Mouse (Mus musculus): ENCODE measurements around the gene Gprc5b. TPM values are rescaled to one million over a fixed set of nuclear protein-coding genes. Genes with fewer than 3 reads are reported as not detected.
A peak's percentile ranks its signal among the peaks of the same experiment; 100 is the strongest.

Gene Gprc5b
- polyA plus RNA-seq, 1 experiment from 2014 or later = 0.54 TPM

- Histone ChIP-seq H3K9ac (ENCODE audit: low read depth, low read length) (no peak overlapping the region), H3K27ac (ENCODE audit: low read length) (no peak overlapping the region), H3K4me2 (ENCODE audit: low read depth, low read length) (no peak overlapping the region), H3K36me3 (ENCODE audit: control insufficient read depth, insufficient read depth) (no peaks in the 10 kb centered on the region), H3K4me3 (ENCODE audit: low read depth, low read length) (no peak overlapping the region), H3K4me1 (ENCODE audit: control insufficient read depth, low read depth, low read length) (peaks cover 3% of the 10 kb centered on the region; the same call in 1 of the 2 replicates), H3K27me3 (ENCODE audit: control insufficient read depth, insufficient read depth, low read depth, low read length) (peaks cover 29% of the 10 kb centered on the region), H3K9me3 (replicated peaks; ENCODE audit: control insufficient read depth, low read length) (no peaks in the 10 kb centered on the region)
- WGBS (ENCODE audit: insufficient replicate concordance) = 40% methylated on average over 13 of the region's 13 CpGs
- ATAC-seq (ENCODE audit: low read depth) = no peak
Observed at GRCm38 (mm10) chr7:118992623-118993405, 2.2 kb downstream of the Gprc5b start.

- H3K4me1 ChIP-seq (ENCODE audit: control insufficient read depth, low read depth, low read length) = peaks cover 3% of the 10 kb centered on the region; the same call in 1 of the 2 replicates
- H3K27me3 ChIP-seq (ENCODE audit: control insufficient read depth, insufficient read depth, low read depth, low read length) = peaks cover 29% of the 10 kb centered on the region
- ATAC-seq (ENCODE audit: low read depth) = no peak
- no peak overlapping the region for H3K4me2 ChIP-seq (ENCODE audit: low read depth, low read length)
- H3K36me3 ChIP-seq (ENCODE audit: control insufficient read depth, insufficient read depth) = no peaks in the 10 kb centered on the region
- WGBS (ENCODE audit: insufficient replicate concordance) = 35% methylated on average over 6 of the region's 6 CpGs
- H3K9ac ChIP-seq (ENCODE audit: low read depth, low read length) = no peak overlapping the region
- no peak overlapping the region for H3K27ac ChIP-seq (ENCODE audit: low read length)
- H3K9me3 ChIP-seq (replicated peaks; ENCODE audit: control insufficient read depth, low read length) = no peaks in the 10 kb centered on the region
- no peak overlapping the region for H3K4me3 ChIP-seq (ENCODE audit: low read depth, low read length)
Observed at GRCm38 (mm10) chr7:118992080-118992560, 2.9 kb downstream of the Gprc5b start.

GRCm38 (mm10) chr7:118991341-118991884 lies 3.6 kb downstream of the Gprc5b start:
- Histone ChIP-seq H3K9ac (ENCODE audit: low read depth, low read length) (no peak overlapping the region), H3K4me2 (ENCODE audit: low read depth, low read length) (no peak overlapping the region), H3K4me1 (ENCODE audit: control insufficient read depth, low read depth, low read length) (peaks cover 3% of the 10 kb centered on the region; the same call in 1 of the 2 replicates), H3K36me3 (ENCODE audit: control insufficient read depth, insufficient read depth) (no peaks in the 10 kb centered on the region), H3K27me3 (ENCODE audit: control insufficient read depth, insufficient read depth, low read depth, low read length) (peaks cover 29% of the 10 kb centered on the region), H3K9me3 (replicated peaks; ENCODE audit: control insufficient read depth, low read length) (no peaks in the 10 kb centered on the region), H3K27ac (ENCODE audit: low read length) (no peak overlapping the region), H3K4me3 (ENCODE audit: low read depth, low read length) (no peak overlapping the region)
- no peak for ATAC-seq (ENCODE audit: low read depth)
- 36% methylated on average over 4 of the region's 4 CpGs for WGBS (ENCODE audit: insufficient replicate concordance)

- ATAC-seq (ENCODE audit: low read depth) = no peak
- Histone ChIP-seq H3K4me2 (ENCODE audit: low read depth, low read length) (no peak overlapping the region), H3K9me3 (replicated peaks; ENCODE audit: control insufficient read depth, low read length) (no peaks in the 10 kb centered on the region), H3K9ac (ENCODE audit: low read depth, low read length) (no peak overlapping the region), H3K27ac (ENCODE audit: low read length) (no peak overlapping the region), H3K4me1 (ENCODE audit: control insufficient read depth, low read depth, low read length) (peaks cover 3% of the 10 kb centered on the region; the same call in 1 of the 2 replicates), H3K27me3 (ENCODE audit: control insufficient read depth, insufficient read depth, low read depth, low read length) (peaks cover 24% of the 10 kb centered on the region), H3K4me3 (ENCODE audit: low read depth, low read length) (no peak overlapping the region), H3K36me3 (ENCODE audit: control insufficient read depth, insufficient read depth) (no peaks in the 10 kb centered on the region)
- WGBS (ENCODE audit: insufficient replicate concordance) = 70% methylated on average over 6 of the region's 6 CpGs
Observed at GRCm38 (mm10) chr7:118990282-118990681, 4.7 kb downstream of the Gprc5b start.

- Histone ChIP-seq H3K4me3 (ENCODE audit: low read depth, low read length) (no peak overlapping the region), H3K27me3 (ENCODE audit: control insufficient read depth, insufficient read depth, low read depth, low read length) (peaks cover 15% of the 10 kb centered on the region), H3K27ac (ENCODE audit: low read length) (no peak overlapping the region), H3K4me2 (ENCODE audit: low read depth, low read length) (no peak overlapping the region), H3K9ac (ENCODE audit: low read depth, low read length) (no peak overlapping the region), H3K9me3 (replicated peaks; ENCODE audit: control insufficient read depth, low read length) (no peaks in the 10 kb centered on the region), H3K4me1 (ENCODE audit: control insufficient read depth, low read depth, low read length) (peaks cover 2% of the 10 kb centered on the region; the same call in 1 of the 2 replicates), H3K36me3 (ENCODE audit: control insufficient read depth, insufficient read depth) (no peaks in the 10 kb centered on the region)
- WGBS (ENCODE audit: insufficient replicate concordance) = 40% methylated on average over 5 of the region's 5 CpGs
- ATAC-seq (ENCODE audit: low read depth) = no peak
Observed at GRCm38 (mm10) chr7:118989275-118989856, 5.6 kb downstream of the Gprc5b start.

GRCm38 (mm10) chr7:118986369-118986768 lies 8.6 kb downstream of the Gprc5b start:
- Histone ChIP-seq H3K36me3 (ENCODE audit: control insufficient read depth, insufficient read depth) (no peaks in the 10 kb centered on the region), H3K4me2 (ENCODE audit: low read depth, low read length) (no peak overlapping the region), H3K4me3 (ENCODE audit: low read depth, low read length) (no peak overlapping the region), H3K9me3 (replicated peaks; ENCODE audit: control insufficient read depth, low read length) (no peaks in the 10 kb centered on the region), H3K27me3 (ENCODE audit: control insufficient read depth, insufficient read depth, low read depth, low read length) (no peaks in the 10 kb centered on the region), H3K27ac (ENCODE audit: low read length) (no peak overlapping the region), H3K4me1 (ENCODE audit: control insufficient read depth, low read depth, low read length) (no peaks in the 10 kb centered on the region), H3K9ac (ENCODE audit: low read depth, low read length) (no peak overlapping the region)
- 59% methylated on average over 4 of the region's 4 CpGs for WGBS (ENCODE audit: insufficient replicate concordance)
- no peak for ATAC-seq (ENCODE audit: low read depth)

- 51% methylated on average over 4 of the region's 4 CpGs for WGBS (ENCODE audit: insufficient replicate concordance)
- no peaks in the 10 kb centered on the region for H3K36me3 ChIP-seq (ENCODE audit: control insufficient read depth, insufficient read depth)
- no peaks in the 10 kb centered on the region for H3K4me1 ChIP-seq (ENCODE audit: control insufficient read depth, low read depth, low read length)
- H3K9me3 ChIP-seq (replicated peaks; ENCODE audit: control insufficient read depth, low read length) = no peaks in the 10 kb centered on the region
- no peaks in the 10 kb centered on the region for H3K27me3 ChIP-seq (ENCODE audit: control insufficient read depth, insufficient read depth, low read depth, low read length)
- ATAC-seq (ENCODE audit: low read depth) = no peak
- no peak overlapping the region for H3K9ac ChIP-seq (ENCODE audit: low read depth, low read length)
- no peak overlapping the region for H3K27ac ChIP-seq (ENCODE audit: low read length)
- no peak overlapping the region for H3K4me2 ChIP-seq (ENCODE audit: low read depth, low read length)
- H3K4me3 ChIP-seq (ENCODE audit: low read depth, low read length) = no peak overlapping the region
Observed at GRCm38 (mm10) chr7:118985786-118986185, 9.2 kb downstream of the Gprc5b start.

- Histone ChIP-seq H3K4me3 (ENCODE audit: low read depth, low read length) (no peak overlapping the region), H3K27ac (ENCODE audit: low read length) (no peak overlapping the region), H3K36me3 (ENCODE audit: control insufficient read depth, insufficient read depth) (no peaks in the 10 kb centered on the region), H3K4me1 (ENCODE audit: control insufficient read depth, low read depth, low read length) (no peaks in the 10 kb centered on the region), H3K9ac (ENCODE audit: low read depth, low read length) (no peak overlapping the region), H3K4me2 (ENCODE audit: low read depth, low read length) (no peak overlapping the region), H3K27me3 (ENCODE audit: control insufficient read depth, insufficient read depth, low read depth, low read length) (no peaks in the 10 kb centered on the region), H3K9me3 (replicated peaks; ENCODE audit: control insufficient read depth, low read length) (no peaks in the 10 kb centered on the region)
- ATAC-seq (ENCODE audit: low read depth) = no peak; the same call in 1 of the 2 replicates
- 74% methylated on average over 19 of the region's 19 CpGs for WGBS (ENCODE audit: insufficient replicate concordance)
Observed at GRCm38 (mm10) chr7:118983961-118984360, 11.1 kb downstream of the Gprc5b start.

GRCm38 (mm10) chr7:118982586-118982985 lies 12.4 kb downstream of the Gprc5b start:
- no peaks in the 10 kb centered on the region for H3K9me3 ChIP-seq (replicated peaks; ENCODE audit: control insufficient read depth, low read length)
- no peaks in the 10 kb centered on the region for H3K4me1 ChIP-seq (ENCODE audit: control insufficient read depth, low read depth, low read length)
- no peaks in the 10 kb centered on the region for H3K36me3 ChIP-seq (ENCODE audit: control insufficient read depth, insufficient read depth)
- 45% methylated on average over 4 of the region's 4 CpGs for WGBS (ENCODE audit: insufficient replicate concordance)
- no peak overlapping the region for H3K27ac ChIP-seq (ENCODE audit: low read length)
- no peak overlapping the region for H3K9ac ChIP-seq (ENCODE audit: low read depth, low read length)
- H3K4me3 ChIP-seq (ENCODE audit: low read depth, low read length) = no peak overlapping the region
- no peak overlapping the region for H3K4me2 ChIP-seq (ENCODE audit: low read depth, low read length)
- H3K27me3 ChIP-seq (ENCODE audit: control insufficient read depth, insufficient read depth, low read depth, low read length) = no peaks in the 10 kb centered on the region
- peak; percentile 55 for ATAC-seq (ENCODE audit: low read depth)
